Mouse (Mus musculus): ENCODE results near the gene Csad. TPM values are rescaled to one million over a fixed set of nuclear protein-coding genes. Genes with fewer than 3 reads are reported as not detected.
"Not testable (repeated sequence)": the region's sequence is repeated elsewhere in the genome, so short reads cannot be mapped to it uniquely, and the experiment has no call there.

The Csad gene
- polyA plus RNA-seq, 1 experiment from 2014 or later, result 33.2 TPM

GRCm38 (mm10) chr15:102160415-102161060, 44.0 kb downstream of the Csad start:
- no peak overlapping the region for H3K9ac ChIP-seq (ENCODE audit: low read depth, low read length)
- 65% methylated on average over 27 of the region's 27 CpGs for WGBS
- H3K4me3 ChIP-seq (ENCODE audit: low read length), result no peak overlapping the region
- ATAC-seq, result no peak
- no peaks in the 10 kb centered on the region for H3K9me3 ChIP-seq (ENCODE audit: control insufficient read depth, low read length)
- H3K4me2 ChIP-seq (ENCODE audit: low read depth, low read length), result no peak overlapping the region
- no peaks in the 10 kb centered on the region for H3K4me1 ChIP-seq (ENCODE audit: control insufficient read depth, insufficient read depth, low read length)
- no peak overlapping the region for H3K27ac ChIP-seq (ENCODE audit: low read length)
- H3K36me3 ChIP-seq (ENCODE audit: control insufficient read depth, insufficient read depth, low read length), result no peaks in the 10 kb centered on the region
- H3K27me3 ChIP-seq (replicated peaks; ENCODE audit: control insufficient read depth, insufficient read depth, low read length), result no peaks in the 10 kb centered on the region

GRCm38 (mm10) chr15:102156836-102157235, 47.7 kb downstream of the Csad start:
- 41% methylated on average over 20 of the region's 20 CpGs for WGBS
- Histone ChIP-seq H3K4me2 (ENCODE audit: low read depth, low read length) (no peak overlapping the region), H3K27ac (ENCODE audit: low read length) (no peak overlapping the region), H3K4me1 (ENCODE audit: control insufficient read depth, insufficient read depth, low read length) (peaks cover 3% of the 10 kb centered on the region; the same call in 1 of the 2 replicates), H3K36me3 (ENCODE audit: control insufficient read depth, insufficient read depth, low read length) (no peaks in the 10 kb centered on the region), H3K9ac (ENCODE audit: low read depth, low read length) (no peak overlapping the region), H3K4me3 (ENCODE audit: low read length) (no peak overlapping the region), H3K9me3 (ENCODE audit: control insufficient read depth, low read length) (no peaks in the 10 kb centered on the region), H3K27me3 (replicated peaks; ENCODE audit: control insufficient read depth, insufficient read depth, low read length) (no peaks in the 10 kb centered on the region)
- ATAC-seq, result no peak

DNA sequence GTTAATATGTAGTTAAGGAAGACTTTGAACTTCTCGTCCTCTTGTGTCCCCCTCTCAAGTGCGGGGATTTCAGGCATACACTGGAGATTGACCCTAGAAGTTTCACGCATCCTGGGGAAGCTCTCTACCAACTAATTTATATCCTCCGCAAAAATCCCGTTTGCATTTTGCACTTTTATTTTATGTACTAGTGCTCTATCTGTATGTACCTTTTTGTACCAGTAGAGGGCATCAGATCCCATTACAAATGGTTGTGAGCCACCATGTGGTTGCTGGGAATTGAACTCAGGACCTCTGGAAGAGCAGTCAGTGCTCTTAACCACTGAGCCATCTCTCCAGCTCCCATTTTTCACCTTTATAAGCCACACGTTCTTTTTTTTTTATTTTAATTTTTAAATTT, 49.5 kb downstream of the Csad start:
- H3K9ac ChIP-seq (ENCODE audit: low read depth, low read length); ATAC-seq; H3K36me3 ChIP-seq (ENCODE audit: control insufficient read depth, insufficient read depth, low read length); H3K4me3 ChIP-seq (ENCODE audit: low read length); H3K27ac ChIP-seq (ENCODE audit: low read length); H3K4me1 ChIP-seq (ENCODE audit: control insufficient read depth, insufficient read depth, low read length); H3K4me2 ChIP-seq (ENCODE audit: low read depth, low read length); H3K9me3 ChIP-seq (ENCODE audit: control insufficient read depth, low read length); H3K27me3 ChIP-seq (replicated peaks; ENCODE audit: control insufficient read depth, insufficient read depth, low read length): not testable (repeated sequence)
- 95% methylated on average over 6 of the region's 6 CpGs for WGBS

GRCm38 (mm10) chr15:102152646-102153045, 51.9 kb downstream of the Csad start:
- no peak for ATAC-seq

GRCm38 (mm10) chr15:102150301-102151135, 54.0 kb downstream of the Csad start, which contains the start of gene Soat2:
Gene Soat2 (plus strand): TSS chr15:102150526.
- Histone ChIP-seq H3K9ac (ENCODE audit: low read depth, low read length) (peak within 1 kb of the TSS; percentile 68), H3K4me3 (ENCODE audit: low read length) (peak within 1 kb of the TSS; percentile 45), H3K27me3 (replicated peaks; ENCODE audit: control insufficient read depth, insufficient read depth, low read length) (no peaks in the 10 kb centered on the region; the same call in 1 of the 2 replicates), H3K27ac (ENCODE audit: low read length) (peak within 1 kb of the TSS; percentile 95), H3K4me2 (ENCODE audit: low read depth, low read length) (peak within 1 kb of the TSS; percentile 47), H3K36me3 (ENCODE audit: control insufficient read depth, insufficient read depth, low read length) (no peaks in the 10 kb centered on the region), H3K9me3 (ENCODE audit: control insufficient read depth, low read length) (no peaks in the 10 kb centered on the region), H3K4me1 (ENCODE audit: control insufficient read depth, insufficient read depth, low read length) (peaks cover 20% of the 10 kb centered on the region)
- peak; percentile 85 for ATAC-seq
- WGBS, result 30% methylated on average over 20 of the region's 20 CpGs

More at GRCm38 (mm10) chr15:102152646-102153045, 51.9 kb downstream of the Csad start:
- Histone ChIP-seq H3K36me3 (ENCODE audit: control insufficient read depth, insufficient read depth, low read length) (no peaks in the 10 kb centered on the region), H3K9ac (ENCODE audit: low read depth, low read length) (no peak overlapping the region), H3K9me3 (ENCODE audit: control insufficient read depth, low read length) (no peaks in the 10 kb centered on the region), H3K27ac (ENCODE audit: low read length) (no peak overlapping the region; the same call in 1 of the 2 replicates), H3K4me3 (ENCODE audit: low read length) (no peak overlapping the region), H3K4me1 (ENCODE audit: control insufficient read depth, insufficient read depth, low read length) (peaks cover 17% of the 10 kb centered on the region), H3K4me2 (ENCODE audit: low read depth, low read length) (no peak overlapping the region), H3K27me3 (replicated peaks; ENCODE audit: control insufficient read depth, insufficient read depth, low read length) (no peaks in the 10 kb centered on the region)
- 48% methylated on average over 4 of the region's 4 CpGs for WGBS

- H3K36me3 ChIP-seq (ENCODE audit: control insufficient read depth, insufficient read depth, low read length), result no peaks in the 10 kb centered on the region
- H3K4me3 ChIP-seq (ENCODE audit: low read length), result no peak overlapping the region
- peaks cover 22% of the 10 kb centered on the region for H3K4me1 ChIP-seq (ENCODE audit: control insufficient read depth, insufficient read depth, low read length)
- peaks cover 9% of the 10 kb centered on the region for H3K27me3 ChIP-seq (replicated peaks; ENCODE audit: control insufficient read depth, insufficient read depth, low read length)
- ATAC-seq, result peak; percentile 30; the same call in 1 of the 2 replicates
- no peak overlapping the region for H3K9ac ChIP-seq (ENCODE audit: low read depth, low read length)
- 51% methylated on average over 4 of the region's 4 CpGs for WGBS
- H3K27ac ChIP-seq (ENCODE audit: low read length), result peak overlapping the region; percentile 95
- H3K9me3 ChIP-seq (ENCODE audit: control insufficient read depth, low read length), result no peaks in the 10 kb centered on the region
- H3K4me2 ChIP-seq (ENCODE audit: low read depth, low read length), result 0 out of 2 replicates have a peak overlapping the region, but pooled peaks have one; percentile 47
These were observed 55.0 kb downstream of the Csad start for GRCm38 (mm10) chr15:102149561-102149960.

DNA sequence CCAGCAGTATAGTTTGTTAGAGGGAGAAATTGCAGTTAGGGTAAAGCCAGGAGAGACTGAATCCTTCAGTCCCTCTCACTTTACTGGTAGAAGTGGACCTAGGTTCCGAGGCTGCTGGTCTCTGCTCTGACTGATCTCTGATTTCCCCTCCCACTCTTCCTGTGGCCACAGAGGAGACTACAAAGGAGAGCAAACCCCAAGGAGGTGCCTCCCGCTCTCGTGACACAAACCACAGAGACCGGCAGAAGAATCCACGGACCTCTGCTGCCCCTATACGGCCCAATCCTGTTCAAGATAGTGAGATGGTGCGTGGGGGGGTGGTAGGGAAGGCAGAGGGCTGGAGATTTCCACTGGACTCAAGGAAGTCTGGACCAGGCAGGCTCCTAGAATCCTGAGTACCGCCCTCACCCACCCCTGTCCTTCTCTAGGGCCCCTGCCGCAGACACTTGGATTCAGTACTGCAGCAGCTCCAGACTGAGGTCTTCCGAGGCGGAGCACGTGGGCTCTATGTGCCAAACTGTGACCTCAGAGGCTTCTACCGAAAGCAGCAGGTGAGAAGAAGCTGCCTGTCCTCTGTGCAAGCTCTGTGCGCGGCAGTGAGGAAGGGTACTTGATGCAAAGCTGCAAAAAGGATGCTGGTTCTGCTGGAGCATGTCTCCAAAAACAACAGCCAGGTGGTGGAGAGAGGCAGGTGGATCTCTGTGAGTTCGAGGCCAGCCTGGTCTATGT, 56.7 kb downstream of the Csad start:
- Histone ChIP-seq H3K9ac (ENCODE audit: low read depth, low read length) (peak overlapping the region; percentile 17; the same call in 1 of the 2 replicates), H3K36me3 (ENCODE audit: control insufficient read depth, insufficient read depth, low read length) (no peaks in the 10 kb centered on the region)

GRCm38 (mm10) chr15:102146882-102147281, 57.6 kb downstream of the Csad start:
- peaks cover 30% of the 10 kb centered on the region for H3K4me1 ChIP-seq (ENCODE audit: control insufficient read depth, insufficient read depth, low read length)

More for the DNA sequence above, 56.7 kb downstream of the Csad start:
- ATAC-seq, result no peak
- Histone ChIP-seq H3K4me3 (ENCODE audit: low read length) (no peak overlapping the region), H3K27ac (ENCODE audit: low read length) (no peak overlapping the region), H3K4me1 (ENCODE audit: control insufficient read depth, insufficient read depth, low read length) (peaks cover 32% of the 10 kb centered on the region), H3K27me3 (replicated peaks; ENCODE audit: control insufficient read depth, insufficient read depth, low read length) (peaks cover 14% of the 10 kb centered on the region), H3K9me3 (ENCODE audit: control insufficient read depth, low read length) (no peaks in the 10 kb centered on the region), H3K4me2 (ENCODE audit: low read depth, low read length) (no peak overlapping the region)
- 63% methylated on average over 16 of the region's 16 CpGs for WGBS

DNA sequence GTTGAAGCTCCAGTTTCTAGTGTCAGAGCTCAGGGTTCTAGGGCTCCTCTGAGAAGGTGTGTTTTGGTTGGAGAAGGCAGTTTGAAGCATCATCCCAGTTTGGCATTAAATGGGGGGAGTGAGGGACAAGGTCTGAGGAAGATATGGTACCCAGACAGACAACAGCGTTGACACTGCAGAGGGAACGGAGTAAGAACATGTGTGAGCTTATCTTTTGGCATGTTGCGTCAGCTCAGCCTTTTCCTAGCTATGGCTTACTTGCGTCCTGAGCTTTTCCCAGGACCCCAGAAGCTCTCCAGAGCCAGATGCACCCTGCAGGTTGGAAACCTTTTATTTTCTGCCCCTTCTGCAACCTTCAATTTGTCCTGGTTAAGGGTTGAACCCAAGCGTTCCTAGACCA, 58.4 kb downstream of the Csad start:
- H3K27ac ChIP-seq (ENCODE audit: low read length), result no peak overlapping the region

More at GRCm38 (mm10) chr15:102146882-102147281, 57.6 kb downstream of the Csad start:
- H3K27ac ChIP-seq (ENCODE audit: low read length), result no peak overlapping the region
- no peak overlapping the region for H3K4me2 ChIP-seq (ENCODE audit: low read depth, low read length)
- H3K4me3 ChIP-seq (ENCODE audit: low read length), result no peak overlapping the region
- no peaks in the 10 kb centered on the region for H3K36me3 ChIP-seq (ENCODE audit: control insufficient read depth, insufficient read depth, low read length)
- peaks cover 14% of the 10 kb centered on the region for H3K27me3 ChIP-seq (replicated peaks; ENCODE audit: control insufficient read depth, insufficient read depth, low read length)
- H3K9ac ChIP-seq (ENCODE audit: low read depth, low read length), result no peak overlapping the region
- no peaks in the 10 kb centered on the region for H3K9me3 ChIP-seq (ENCODE audit: control insufficient read depth, low read length)
- no peak for ATAC-seq
- 11% methylated on average over 1 of the region's 1 CpGs for WGBS

More for the DNA sequence above, 58.4 kb downstream of the Csad start:
- peaks cover 14% of the 10 kb centered on the region for H3K27me3 ChIP-seq (replicated peaks; ENCODE audit: control insufficient read depth, insufficient read depth, low read length)
- WGBS, result 87% methylated on average over 5 of the region's 5 CpGs
- H3K4me3 ChIP-seq (ENCODE audit: low read length), result no peak overlapping the region
- H3K4me2 ChIP-seq (ENCODE audit: low read depth, low read length), result no peak overlapping the region
- no peak overlapping the region for H3K9ac ChIP-seq (ENCODE audit: low read depth, low read length)
- H3K4me1 ChIP-seq (ENCODE audit: control insufficient read depth, insufficient read depth, low read length), result peaks cover 30% of the 10 kb centered on the region
- ATAC-seq, result no peak
- H3K9me3 ChIP-seq (ENCODE audit: control insufficient read depth, low read length), result no peaks in the 10 kb centered on the region
- no peaks in the 10 kb centered on the region for H3K36me3 ChIP-seq (ENCODE audit: control insufficient read depth, insufficient read depth, low read length)

Data from intestine, embryonic 16.5 days (tissue).